Mouse (Mus musculus) right cerebral cortex, adult 18-20 months (tissue): Measurements from ENCODE around the gene Nek2.

Source experiments
- DNase-seq: peaks from one replicate; pipeline ENCODE4 v3.0.0; 2022; ENCODE audit warnings: mixed read lengths

Gene Nek2

DNA sequence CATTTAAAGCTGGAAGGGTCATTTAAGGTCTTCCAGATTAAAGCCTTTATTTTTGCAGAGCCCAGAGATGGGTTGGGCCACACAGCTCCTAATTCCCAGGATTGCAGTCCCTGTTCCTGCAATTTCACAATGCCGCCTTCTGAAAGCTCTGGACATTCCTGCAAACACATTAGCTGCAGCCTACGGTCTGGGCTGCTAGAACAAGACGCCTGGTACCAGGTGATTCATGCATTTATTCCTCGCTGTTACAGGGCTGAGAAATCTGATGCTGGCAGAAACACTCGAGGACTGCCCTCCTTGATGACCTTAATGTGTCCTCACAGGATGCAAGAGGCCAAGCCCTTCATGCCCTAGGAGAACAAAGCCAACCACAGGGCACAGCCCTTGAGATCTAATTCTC lies 6.3 kb upstream of the Nek2 start:
- DNase-seq, result no peak

DNA sequence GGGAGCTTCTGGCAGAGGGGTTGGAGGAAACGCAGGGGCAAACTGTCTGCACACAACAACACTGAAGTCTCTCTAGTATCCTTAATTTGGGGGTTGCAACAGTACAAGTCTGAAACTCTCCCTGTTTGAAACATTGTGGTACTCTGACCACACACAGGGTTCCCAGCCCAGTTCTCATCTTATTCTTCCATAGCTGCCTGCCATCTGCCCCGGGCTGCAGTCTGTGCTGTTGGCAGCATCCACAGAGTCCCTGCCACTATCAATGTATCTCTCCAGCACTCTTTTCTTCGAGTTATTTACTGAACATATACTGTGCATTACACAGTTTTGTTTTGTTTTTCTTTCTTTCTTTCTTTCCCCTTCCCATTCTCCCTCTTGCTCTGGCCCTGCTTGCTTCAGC lies 4.6 kb upstream of the Nek2 start:
- no peak for DNase-seq

DNA sequence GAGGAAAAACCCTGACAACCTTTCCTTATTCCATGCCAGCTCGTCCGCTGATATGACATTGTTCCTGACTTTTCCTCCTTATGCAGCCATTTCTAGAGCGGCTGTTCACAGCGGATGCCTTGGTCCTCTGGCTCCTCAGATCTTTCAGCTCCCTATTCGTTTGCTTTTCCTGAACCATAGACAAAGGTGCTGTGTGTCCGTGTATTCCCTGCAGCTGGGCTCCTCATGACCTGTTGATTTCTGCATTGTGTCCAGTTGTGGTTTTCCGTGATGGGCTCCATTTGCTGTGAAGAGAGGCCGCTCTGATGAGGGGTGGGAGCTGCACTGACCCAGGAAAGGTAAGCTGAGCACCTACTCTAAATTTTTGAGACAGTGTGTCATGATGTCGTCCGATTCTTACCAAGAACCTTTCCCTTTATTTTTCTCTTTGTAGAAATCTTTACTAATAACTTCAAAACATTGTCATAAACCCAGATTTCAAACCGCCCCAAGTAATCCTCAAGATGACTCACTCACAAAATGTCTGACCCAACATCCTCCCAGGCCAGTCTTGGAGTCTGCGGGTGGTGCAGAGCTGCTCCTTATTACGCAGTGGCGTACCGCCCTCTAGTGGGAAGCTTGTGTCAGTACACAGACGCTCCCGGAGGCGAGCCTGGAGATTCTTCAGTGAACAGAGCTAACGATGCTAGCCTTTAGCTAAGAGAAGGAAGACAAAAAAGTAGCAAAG lies 3.7 kb upstream of the Nek2 start:
- peak; percentile 89 for DNase-seq

DNA sequence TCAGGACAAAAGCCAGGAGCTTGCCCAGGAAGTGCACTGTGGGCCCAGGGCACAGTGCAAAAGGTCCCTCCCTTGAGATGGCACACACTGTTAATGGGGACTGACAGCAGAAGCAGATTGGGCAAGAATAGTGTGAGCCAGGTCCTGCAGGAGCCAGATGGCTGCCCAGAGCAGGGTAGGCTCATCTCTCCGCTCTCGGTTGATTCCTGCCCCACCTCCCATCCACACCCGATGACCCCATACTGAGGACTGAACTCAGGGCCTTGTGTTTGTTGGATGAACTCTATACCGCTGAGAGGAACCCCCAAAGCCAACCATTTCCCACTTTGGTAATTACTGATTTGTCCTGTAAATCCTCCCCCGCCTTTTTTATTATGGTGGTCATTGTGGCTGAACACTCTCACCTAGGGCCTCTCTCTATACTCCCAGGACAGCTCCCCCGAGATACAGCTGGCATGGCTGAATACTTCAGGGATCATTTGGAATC lies 3.1 kb upstream of the Nek2 start:
- DNase-seq, result no peak

DNA sequence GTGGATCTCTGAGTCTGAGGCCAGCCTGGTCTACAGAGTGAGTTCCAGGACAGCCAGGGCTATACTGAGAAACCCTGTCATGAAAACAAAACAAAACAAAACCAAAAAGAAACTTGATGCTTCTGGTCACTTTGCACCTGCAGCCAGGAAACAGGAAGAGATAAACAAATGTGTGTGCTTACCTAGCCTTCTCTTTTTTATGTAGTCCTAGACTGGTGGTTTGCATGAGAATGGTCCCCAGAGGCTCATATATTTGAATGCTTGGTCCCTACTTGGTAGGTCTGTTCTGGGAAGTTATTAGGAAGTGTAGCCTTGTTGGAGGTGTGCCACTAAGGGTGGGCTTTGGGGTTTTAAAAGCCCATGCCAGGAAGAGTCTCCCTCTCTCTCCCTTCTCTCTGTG lies 2.2 kb upstream of the Nek2 start:
- no peak for DNase-seq

DNA sequence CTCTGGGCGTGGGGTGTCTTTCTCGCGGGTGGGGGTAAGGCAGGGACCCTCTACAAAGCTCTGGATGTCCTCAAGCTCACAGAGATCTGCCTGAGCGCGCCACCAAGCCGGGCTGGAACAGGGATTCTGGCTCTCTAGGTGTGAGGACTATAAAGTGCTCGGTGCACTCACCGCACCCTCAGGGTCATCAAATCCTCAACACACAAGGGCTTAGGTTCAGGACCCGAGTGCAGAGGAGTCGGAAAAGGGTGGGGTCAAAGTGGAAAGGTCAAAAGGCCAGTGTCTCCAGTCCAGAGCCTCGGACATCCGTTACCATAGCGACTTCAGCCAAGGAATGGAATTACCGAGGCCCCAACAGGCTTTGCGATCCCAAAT lies 306 bp upstream of the Nek2 start:
- DNase-seq, result no peak

DNA sequence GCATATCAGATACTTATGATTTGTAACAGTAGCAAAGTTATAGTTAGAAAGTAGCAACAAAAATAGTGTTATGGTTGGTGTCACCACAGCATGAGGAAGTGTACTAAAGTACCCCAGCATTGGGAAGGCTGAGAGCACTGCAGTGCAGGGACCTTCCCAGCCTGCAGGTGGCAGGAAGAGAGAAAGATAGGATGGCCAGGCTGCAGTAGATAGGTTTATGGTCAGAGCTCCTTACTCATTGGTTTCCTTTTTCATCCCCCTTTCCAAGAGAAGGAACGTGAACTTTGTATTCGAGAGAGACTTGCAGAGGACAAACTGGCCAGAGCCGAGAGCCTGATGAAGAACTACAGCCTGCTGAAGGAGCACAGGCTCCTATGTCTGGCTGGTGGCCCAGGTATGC lies 7.9 kb downstream of the Nek2 start:
- DNase-seq, result peak; percentile 18

DNA sequence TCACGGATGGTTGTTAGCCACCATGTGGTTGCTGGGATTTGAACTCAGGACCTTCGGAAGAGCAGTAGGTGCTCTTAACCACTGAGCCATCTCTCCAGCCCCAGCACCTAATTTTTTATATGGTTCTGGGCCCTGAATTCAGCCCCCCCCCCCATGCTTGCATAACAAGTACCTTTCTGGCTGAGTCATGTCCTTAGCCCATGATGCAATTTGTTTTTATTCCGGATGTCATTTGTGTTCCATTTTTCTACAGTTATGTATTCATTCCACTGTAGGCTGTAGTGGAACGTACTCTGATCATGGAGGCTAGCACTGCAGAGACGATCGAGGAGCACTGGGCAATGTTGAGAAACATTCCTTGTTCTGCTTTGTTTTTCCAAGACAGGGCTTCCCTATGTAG lies 12.2 kb downstream of the Nek2 start:
- no peak for DNase-seq

DNA sequence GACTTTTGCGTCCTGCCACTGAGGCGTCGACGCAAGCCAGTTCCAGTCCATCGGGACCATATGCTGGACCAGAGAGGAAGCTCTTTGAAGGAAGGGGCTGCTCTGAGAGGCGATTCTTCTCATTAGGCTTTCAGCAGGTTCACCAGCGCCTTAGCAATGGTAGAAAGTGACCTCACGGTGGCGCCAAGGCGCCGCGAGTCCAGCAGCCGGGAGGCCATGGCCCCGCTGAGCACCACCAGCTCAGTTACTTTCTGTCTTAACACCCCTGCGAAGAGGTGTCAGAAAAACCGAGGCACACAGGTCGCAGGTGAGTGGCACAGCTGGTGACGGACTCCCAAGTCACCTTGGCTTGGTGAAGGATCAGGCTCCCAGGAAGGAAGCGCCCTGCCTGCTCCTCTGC lies 13.6 kb downstream of the Nek2 start:
- DNase-seq, result peak; percentile 48

DNA sequence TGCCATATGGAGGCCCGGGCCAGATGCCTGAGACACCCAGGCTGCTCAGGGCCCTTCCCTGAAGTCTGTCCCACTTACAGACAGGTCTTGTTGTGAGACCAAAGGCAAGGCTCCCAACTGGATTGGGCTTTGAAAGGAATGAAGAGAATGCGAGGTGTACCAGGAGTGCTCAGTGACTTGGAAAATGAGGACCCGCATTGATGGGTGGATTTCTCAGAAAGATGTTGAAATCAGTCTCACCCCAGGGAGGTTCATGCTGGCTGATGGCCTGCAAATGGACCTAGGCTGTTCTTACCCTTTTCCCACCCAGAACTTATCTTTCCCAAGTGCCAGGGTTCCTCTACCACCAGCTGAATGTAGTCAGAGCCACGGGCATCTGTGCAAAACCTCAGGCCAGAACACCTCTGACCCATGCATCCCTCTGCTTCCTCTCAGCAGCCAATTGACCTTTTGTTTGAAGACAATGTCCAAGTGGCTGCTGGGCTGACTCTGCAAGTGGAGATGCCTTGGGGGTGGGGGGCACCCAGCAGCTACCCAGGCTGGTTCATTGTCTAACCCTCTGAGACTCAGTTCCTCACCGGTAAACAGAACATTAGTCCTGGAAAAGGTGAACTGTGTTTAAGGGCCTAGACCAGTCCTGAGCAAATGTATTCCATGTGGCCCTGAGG lies 15.2 kb downstream of the Nek2 start:
- DNase-seq, result no peak

DNA sequence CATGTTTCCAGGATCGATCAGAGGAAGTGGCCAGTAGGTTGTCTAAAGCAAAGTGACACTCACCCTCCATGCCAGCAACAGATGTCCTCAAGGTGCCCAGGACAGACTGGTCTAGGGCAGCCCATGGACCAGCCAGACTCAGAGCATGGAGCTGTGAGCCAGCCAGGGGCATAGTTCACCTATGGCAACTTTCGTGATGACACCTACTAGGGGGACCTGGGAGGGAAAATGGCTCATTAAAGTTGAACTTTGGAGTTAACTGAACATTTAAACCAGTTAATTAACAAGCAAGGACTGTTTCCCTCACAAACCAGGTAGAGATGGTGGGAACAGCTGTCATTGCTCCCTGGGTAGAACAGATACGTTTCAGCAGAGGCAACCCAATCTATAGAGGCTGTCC lies 16.4 kb downstream of the Nek2 start:
- DNase-seq, result no peak

DNA sequence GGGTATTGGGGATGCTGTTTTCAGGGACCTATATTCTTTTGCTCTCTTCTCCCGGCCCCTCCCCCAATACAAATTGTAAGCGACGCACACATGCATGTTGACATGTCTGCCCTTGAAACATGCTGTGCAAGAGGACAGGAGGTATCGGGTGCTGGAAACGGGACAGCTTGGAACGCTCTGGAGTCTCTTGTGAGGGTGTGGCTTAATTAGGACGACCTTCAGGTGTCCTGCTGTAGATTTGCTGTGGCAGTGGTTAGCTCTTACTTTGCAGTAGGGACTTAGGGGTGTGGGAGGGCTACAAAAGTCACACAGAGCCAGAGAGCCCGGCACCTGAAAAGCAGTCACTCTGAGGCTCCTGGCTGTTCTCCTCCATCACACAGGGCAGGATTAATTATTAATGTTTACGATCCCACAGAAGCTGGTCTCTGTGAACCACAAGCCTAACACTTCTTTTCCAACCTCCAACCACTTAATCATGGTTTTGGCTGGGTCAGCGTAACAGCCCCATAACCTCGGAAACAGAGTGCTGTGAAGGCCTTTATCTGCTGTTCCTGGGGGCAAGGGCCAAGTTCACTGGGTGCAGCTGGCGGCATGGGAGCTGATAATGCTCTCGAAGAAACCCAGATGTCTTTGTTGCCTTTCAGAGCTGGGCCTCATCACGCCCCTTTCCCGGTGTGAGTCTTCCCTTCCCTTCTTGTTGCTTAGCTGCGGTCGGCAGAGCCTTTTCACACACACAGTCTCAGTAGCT lies 17.9 kb downstream of the Nek2 start:
- DNase-seq, result no peak

DNA sequence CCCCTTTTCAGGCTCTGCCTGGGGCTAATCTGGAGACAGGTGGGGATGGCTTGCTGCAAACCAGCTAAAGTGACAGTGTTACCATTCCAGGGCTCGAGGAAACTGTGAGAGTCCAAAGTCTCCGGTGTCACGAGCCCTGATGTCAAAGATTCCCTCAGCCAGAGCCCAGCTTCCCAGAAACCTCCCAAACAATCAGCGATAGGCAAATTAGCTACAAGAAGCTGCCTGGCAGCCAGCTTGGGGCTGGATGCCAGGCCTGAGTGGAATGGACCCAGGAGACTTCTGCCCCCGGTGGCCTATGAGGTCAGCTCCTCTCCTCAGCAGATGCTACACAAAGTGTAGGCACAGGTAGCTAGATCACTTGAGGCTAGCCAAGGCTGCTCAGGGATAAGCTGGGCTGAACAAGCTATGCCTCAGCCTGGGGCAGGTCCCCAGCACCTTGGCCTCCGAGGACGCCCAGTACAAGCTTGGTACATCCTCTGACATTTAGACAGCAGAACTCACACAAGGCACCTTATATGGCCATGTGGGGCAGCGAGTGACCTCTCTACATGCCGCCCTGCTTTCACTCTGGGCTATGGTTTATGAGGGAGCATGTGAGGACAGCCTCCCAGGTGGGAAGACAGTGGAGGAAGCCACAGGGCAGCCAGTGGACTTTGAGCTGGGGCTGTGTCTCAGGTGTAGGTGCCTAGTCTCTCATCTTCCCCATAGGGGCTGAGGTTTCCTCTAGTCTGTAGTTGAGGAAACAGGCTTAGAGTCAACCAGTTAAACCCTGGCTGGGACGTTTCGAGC lies 19.7 kb downstream of the Nek2 start:
- no peak for DNase-seq

DNA sequence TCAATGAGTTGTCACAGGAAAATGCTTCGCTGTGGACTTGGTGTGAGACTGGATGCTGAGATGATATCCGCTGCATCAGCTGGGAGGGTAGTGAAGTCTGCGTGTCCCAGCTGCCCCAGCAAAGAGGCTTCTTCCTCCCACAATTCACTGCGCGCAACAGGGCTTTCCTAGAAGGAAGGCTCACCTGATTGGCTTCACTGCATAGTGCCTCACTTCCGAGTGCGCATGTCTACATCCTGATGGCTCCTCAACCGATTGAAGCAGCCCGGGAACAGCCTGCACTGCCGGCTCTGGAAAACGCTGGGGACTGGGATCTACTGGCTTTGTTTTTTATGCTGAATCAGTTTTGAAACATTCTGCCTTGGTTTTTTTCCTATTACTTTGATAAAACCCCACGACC lies 21.0 kb downstream of the Nek2 start:
- DNase-seq, result no peak

DNA sequence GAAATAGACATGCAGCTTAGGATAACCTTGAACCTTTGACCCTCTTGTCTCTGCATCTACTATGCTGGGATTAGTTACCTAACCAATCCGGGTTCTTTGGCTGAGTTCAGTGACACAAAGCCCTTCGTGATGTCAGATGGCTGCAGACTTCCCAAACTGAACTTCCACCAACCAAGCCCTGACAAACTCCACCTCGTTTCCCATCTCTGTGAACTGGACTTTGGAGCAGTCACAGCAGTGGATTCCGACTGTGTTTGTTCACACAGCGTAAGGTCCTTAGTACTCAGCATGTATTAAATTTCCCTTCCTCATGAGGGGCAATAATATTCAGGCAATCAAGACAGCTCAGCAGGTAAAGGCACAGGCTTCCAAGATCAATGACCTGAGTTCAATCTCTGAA lies 25.4 kb downstream of the Nek2 start:
- DNase-seq, result no peak

DNA sequence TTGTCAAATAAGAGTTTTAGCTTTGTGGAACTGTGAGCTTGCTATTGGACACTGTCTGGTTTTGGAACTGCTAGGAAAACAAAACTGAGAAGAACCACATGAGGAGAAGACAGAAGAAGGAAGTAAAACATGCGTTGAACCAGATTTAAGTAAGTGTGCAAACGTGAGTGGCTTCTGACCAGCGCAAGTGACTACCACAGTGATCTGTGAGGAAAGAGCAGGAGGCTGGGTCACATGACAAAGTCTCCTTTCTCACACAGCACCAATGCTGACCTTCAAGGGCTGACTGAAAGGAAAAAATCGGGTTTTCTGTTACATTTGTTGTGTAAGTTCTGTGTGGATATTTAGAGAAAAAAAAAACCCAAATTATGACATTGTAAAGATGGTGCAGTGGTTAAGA lies 28.3 kb downstream of the Nek2 start:
- DNase-seq, result no peak

DNA sequence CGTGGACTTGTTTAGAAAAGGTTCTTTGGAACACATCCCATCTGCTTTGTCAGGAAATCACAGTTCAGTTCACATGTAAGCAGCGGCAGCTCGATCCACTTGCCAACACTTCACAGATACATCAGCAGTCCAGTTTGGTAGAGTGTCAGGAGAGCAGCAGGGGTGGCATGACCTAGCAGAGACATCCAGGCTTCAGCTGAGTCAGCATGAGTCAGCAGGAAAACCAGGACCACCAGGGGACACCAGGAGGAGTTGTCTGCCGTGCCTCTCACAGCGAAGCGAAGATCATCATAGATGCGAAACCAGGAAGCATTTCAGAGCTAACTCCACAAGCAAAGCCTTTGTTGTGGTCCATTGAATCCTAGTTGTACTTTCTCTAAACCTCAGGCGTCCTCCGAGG lies 32.2 kb downstream of the Nek2 start:
- DNase-seq, result no peak

DNA sequence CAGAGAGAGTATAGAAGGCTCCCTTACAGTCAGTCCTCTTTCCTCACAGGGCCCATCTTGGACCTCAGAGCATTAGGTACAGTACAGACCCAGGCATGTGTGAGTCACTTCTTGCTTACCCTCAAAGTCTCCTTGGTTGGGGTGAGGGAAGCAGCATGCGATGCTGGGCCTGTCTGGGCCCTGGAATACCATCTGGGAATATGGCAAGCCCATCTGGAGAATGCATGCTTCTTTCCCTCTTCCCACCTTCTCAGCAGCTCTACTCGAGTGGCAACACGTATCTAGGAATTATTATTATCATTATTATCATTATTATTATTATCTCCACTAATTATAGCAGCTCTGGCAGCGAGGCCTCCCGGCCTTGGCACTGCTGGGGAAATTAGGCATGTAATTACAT lies 33.5 kb downstream of the Nek2 start:
- DNase-seq, result no peak

DNA sequence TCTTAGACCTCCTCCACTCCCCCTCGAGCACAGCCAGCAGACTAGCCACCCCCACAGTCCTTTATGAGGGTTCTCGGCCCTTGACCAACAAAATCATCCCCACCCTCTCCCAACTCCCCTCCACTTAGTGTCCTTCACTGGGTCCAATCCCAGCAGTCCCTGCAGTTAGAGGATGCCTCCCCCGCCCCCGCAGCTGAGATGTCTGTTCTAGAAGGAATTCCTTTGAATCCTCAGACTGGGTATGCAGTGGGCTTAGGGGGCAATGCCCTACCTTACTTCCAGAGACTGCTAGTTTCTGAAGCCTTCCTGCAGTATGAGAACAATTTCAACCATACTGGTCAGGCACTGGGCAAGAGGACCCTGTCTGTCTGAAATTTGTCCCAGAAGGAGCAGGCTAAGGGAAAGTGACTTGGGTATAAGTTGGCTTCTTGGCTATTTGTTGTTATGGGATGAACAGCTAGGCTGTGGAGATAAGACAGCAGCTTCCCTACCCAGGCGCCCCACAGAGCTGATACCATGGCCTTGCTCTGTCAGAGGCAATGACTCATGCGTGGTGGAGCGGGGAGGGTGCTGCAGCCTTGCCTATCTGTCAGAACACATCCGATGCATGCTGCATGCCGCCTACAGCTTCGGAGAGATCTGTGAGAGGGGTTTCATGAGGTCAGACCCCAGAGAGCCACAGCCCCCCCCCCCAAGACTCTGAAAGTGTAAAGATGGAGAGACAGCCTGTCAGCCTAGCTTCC lies 34.1 kb downstream of the Nek2 start:
- DNase-seq, result peak; percentile 61

DNA sequence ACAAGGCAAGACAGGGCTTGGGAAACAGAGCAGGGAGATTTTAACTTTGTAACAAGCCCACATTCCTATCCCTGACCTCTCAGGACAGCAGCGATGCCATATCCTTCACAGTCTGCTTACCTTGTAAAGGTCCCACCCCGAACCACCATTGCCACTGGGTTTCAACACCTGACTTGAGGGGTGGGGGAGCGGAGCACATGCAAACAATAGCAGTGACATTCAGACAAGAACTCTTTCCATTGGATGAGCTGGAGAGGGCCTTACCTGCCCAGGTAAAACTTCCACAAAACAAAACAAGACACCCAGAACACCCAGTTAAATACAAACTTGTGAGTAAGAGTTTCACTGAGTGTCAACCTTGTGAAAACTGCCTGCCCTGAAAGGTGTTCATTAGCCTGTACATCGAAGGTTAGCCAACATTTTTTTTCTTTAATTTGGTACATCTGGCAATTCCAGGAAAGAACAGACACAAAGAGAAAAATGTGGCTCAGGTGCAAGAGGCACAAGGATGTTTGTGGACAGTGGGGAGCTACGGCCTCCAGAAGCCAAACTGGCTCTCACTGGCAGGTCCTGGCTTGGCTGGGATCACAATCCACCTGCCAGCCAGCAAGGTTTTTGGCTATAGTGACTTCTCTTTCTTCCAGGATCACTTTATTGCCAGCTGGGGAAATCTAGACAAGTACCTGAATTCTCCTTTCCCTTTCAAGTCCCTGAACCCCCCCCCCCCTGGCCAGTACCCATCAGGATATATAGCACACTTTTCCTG lies 35.8 kb downstream of the Nek2 start:
- DNase-seq, result no peak

DNA sequence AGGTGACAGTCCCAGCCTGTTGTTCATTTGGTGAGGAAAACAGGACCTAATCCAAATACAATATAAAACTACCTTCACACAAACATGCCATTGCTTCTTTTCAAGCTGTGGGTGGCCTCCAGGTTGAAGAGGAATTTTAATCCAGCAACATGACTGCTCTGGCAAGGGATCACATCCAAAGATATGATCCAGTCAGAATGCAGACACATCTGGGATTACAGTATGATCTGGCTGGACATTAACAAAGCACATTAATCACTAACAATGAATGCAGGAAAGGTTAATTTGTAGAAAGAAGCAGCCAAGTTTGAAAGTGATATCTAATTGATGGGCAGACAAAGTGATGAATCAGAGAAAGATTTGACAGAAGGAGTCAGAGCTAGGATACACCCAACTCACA lies 36.9 kb downstream of the Nek2 start:
- no peak for DNase-seq

DNA sequence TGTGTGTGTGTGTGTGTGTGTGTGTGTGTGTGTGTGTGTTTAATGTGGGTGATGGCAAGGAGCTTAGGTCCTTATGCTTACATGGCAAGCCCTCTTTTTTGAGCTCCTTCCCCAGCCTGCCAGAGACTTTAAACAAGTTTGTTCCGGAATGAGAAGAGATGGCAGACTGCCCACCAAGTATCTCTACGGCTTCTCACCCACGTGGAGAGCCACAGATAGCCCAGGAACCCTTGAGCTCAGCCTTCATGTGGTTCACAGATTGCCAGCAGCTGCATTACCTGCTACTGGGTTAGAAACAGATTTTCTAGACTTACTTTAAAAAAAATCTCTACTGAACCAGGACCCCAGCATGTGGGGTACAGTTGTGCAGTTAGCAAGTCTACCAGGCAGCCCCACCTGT lies 38.6 kb downstream of the Nek2 start:
- DNase-seq, result peak; percentile 68
